In genomic region chr6:34375888-34376287, GRCm38 (mm10) we compare ENCODE assay signal across 24 mouse cellular contexts. TPM values are rescaled to one million over a fixed set of nuclear protein-coding genes. Genes with fewer than 3 reads are reported as not detected.
"Had no signal": no experiment of that assay in that cellular context is flagged by ENCODE, and none has a peak within 500 bp of the region (broad histone marks: within the 10 kb centered on the region; RNA-seq: fewer than 3 reads in every experiment).

No protein-coding gene starts in this region.

RNA-seq across cellular contexts. Expression of gene Akr1b10, which starts 8.1 kb away (rescaled TPM):
- polyA plus RNA-seq: erythroblast, embryonic 14.5 days had no signal

RNA-seq across cellular contexts. Expression of gene Akr1b8, which starts 22.0 kb away (rescaled TPM):
- total RNA-seq: common myeloid progenitor, adult 5-6 weeks; granulocyte monocyte progenitor cell, adult 5-6 weeks had no signal
- polyA plus RNA-seq: erythroblast, embryonic 14.5 days had no signal

RNA-seq across cellular contexts. Expression of gene Akr1b7, which starts 36.2 kb away (rescaled TPM):
- total RNA-seq: common myeloid progenitor, adult 5-6 weeks; forebrain, postnatal 0 days; gastrocnemius, adult 18-20 months; gastrocnemius, adult 2 months; gastrocnemius, postnatal 10 days; gastrocnemius, postnatal 14 days; gastrocnemius, postnatal 25 days; gastrocnemius, postnatal 36 days; granulocyte monocyte progenitor cell, adult 5-6 weeks; heart, adult 18-20 months; heart, adult 2 months had no signal
- polyA plus RNA-seq: embryonic facial prominence, embryonic 10.5 days; embryonic facial prominence, embryonic 11.5 days; embryonic facial prominence, embryonic 12.5 days; embryonic facial prominence, embryonic 13.5 days; embryonic facial prominence, embryonic 14.5 days; embryonic facial prominence, embryonic 15.5 days; erythroblast, embryonic 14.5 days; forebrain, embryonic 11.5 days; forebrain, embryonic 12.5 days; forebrain, embryonic 13.5 days; forebrain, embryonic 14.5 days; forebrain, embryonic 15.5 days; forebrain, embryonic 16.5 days; heart, adult 2 months had no signal
